Mouse (Mus musculus): Measurements from ENCODE around the gene Nfkb2.

DNA sequence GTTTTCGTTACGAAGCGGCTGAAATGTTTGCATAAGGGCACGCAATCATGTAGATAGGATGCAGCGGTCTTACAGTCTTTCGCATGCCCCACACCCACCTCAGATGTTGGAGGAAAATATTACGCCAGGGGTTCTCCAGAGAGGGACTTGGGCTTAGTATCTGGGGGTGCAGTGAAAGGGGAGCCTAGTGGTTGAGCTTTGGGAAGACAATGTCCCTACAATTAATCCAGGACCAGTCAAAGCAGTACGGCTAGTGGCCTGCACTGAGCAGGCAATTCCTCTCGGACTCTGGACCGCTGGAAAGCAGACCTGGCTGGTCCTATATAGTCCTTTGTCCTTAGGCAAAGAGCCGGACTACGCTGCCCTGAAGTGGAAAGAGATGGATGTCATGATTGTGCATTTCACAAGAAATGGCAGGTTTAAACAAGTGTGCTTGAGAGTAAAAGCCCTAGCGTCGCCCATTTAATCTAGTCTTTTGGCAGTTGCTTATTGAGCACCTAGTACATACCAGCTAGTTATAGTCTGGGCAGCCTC lies 23.5 kb downstream of the Nfkb2 start:
- TF ChIP-seq GATA1 (IDR thresholded peaks at IDR 0.05; ENCODE audit: borderline replicate concordance, low read length) (no peak), FLI1 (IDR thresholded peaks at IDR 0.05; ENCODE audit: low read length) (no peak)

All from megakaryocyte, embryonic 14.5 days (primary cell).